Comparison of ENCODE assay signal across 16 mouse cellular contexts in genomic region chr12:100447701-100448277, GRCm38 (mm10).
A peak's percentile ranks its signal among the peaks of the same experiment; 100 is the strongest.
DNase-seq lines count a peak whose midpoint lies in the region; ATAC-seq and TF ChIP-seq lines count a peak whose summit lies in the region.
"Had no signal": no experiment of that assay in that cellular context is flagged by ENCODE, and none has a peak within 500 bp of the region (broad histone marks: within the 10 kb centered on the region; RNA-seq: fewer than 3 reads in every experiment).

No protein-coding gene starts in this region.

- H3K27ac ChIP-seq in heart, postnatal 0 days (ENCODE audit: low read depth) = peak overlapping the region; percentile 44
- peak overlapping the region; percentile 78 for H3K27ac ChIP-seq in embryonic facial prominence, embryonic 15.5 days (replicated peaks)
- H3K27ac ChIP-seq: kidney, embryonic 15.5 days; liver, embryonic 14.5 days had no signal

- H3K4me2 ChIP-seq in heart, postnatal 0 days (ENCODE audit: low read depth, low read length) = no peak overlapping the region
- no peak overlapping the region; the same call in 1 of the 2 replicates for H3K4me2 ChIP-seq in embryonic facial prominence, embryonic 15.5 days (replicated peaks)
- H3K4me2 ChIP-seq: kidney, embryonic 15.5 days had no signal

- no peak overlapping the region for H3K9ac ChIP-seq in heart, postnatal 0 days (replicated peaks; ENCODE audit: low read depth, low read length)
- H3K9ac ChIP-seq in embryonic facial prominence, embryonic 15.5 days = no peak overlapping the region
- H3K9ac ChIP-seq: kidney, embryonic 15.5 days; liver, embryonic 14.5 days had no signal

- H3K4me1 ChIP-seq in heart, postnatal 0 days (ENCODE audit: control insufficient read depth, insufficient read depth) = peaks cover 40% of the 10 kb centered on the region
- H3K4me1 ChIP-seq in embryonic facial prominence, embryonic 15.5 days = peaks cover 26% of the 10 kb centered on the region

- peak; percentile 39; the same call in 1 of the 2 replicates for ATAC-seq in cerebellum, adult (ENCODE audit: insufficient number of reproducible peaks, low FRiP score, low TSS enrichment)
- no peak for ATAC-seq in heart, postnatal 0 days (ENCODE audit: insufficient read depth, low read depth)
- ATAC-seq in embryonic facial prominence, embryonic 15.5 days (ENCODE audit: insufficient number of reproducible peaks, low FRiP score, low TSS enrichment, low read depth) = no peak
- ATAC-seq: CD4-positive, CD25-positive, alpha-beta regulatory T cell, adult 4 months; forebrain, embryonic 16.5 days; intestine, embryonic 16.5 days had no signal

- no peaks in the 10 kb centered on the region for H3K27me3 ChIP-seq in heart, postnatal 0 days (ENCODE audit: control insufficient read depth, insufficient read depth, low read length)
- no peaks in the 10 kb centered on the region for H3K27me3 ChIP-seq in embryonic facial prominence, embryonic 15.5 days
- H3K27me3 ChIP-seq: kidney, embryonic 15.5 days had no signal

- no peak for TF ChIP-seq CTCF in heart, postnatal 0 days (IDR thresholded peaks at IDR 0.05; ENCODE audit: low read depth)

- DNase-seq in cerebellum, postnatal 14 days = no peak
- no peak for DNase-seq in heart, postnatal 0 days (ENCODE audit: low spot score)
- no peak for DNase-seq in heart, postnatal 14 days
- peak; percentile 21 for DNase-seq in R1 (ENCODE audit: low read depth, low spot score)
- no peak for DNase-seq in adipocyte (ENCODE audit: low spot score)
- DNase-seq in spleen, adult 12 weeks (ENCODE audit: low spot score) = no peak
- DNase-seq: adrenal gland, postnatal 14 days; gastrocnemius, postnatal 10 days; thymus, postnatal 14 days had no signal

- no peak for TF ChIP-seq EP300 in heart, postnatal 0 days (IDR thresholded peaks at IDR 0.05; ENCODE audit: low read depth)

- 74% methylated on average over 12 of the region's 12 CpGs for WGBS in heart, postnatal 0 days
- WGBS in embryonic facial prominence, embryonic 15.5 days = 27% methylated on average over 12 of the region's 12 CpGs

- intact Hi-C loops in heart, postnatal 14 days (cut with DNase I) = no loop called here

- H3K36me3 ChIP-seq in heart, postnatal 0 days (replicated peaks; ENCODE audit: control insufficient read depth, insufficient read depth, low read length) = peaks cover 10% of the 10 kb centered on the region; the same call in 1 of the 2 replicates
- no peaks in the 10 kb centered on the region; the same call in 1 of the 2 replicates for H3K36me3 ChIP-seq in embryonic facial prominence, embryonic 15.5 days

- H3K9me3 ChIP-seq in heart, postnatal 0 days (replicated peaks; ENCODE audit: control insufficient read depth, low read length) = no peaks in the 10 kb centered on the region
- no peaks in the 10 kb centered on the region for H3K9me3 ChIP-seq in embryonic facial prominence, embryonic 15.5 days (replicated peaks)
- H3K9me3 ChIP-seq: kidney, embryonic 15.5 days had no signal

- no peak overlapping the region for H3K4me3 ChIP-seq in heart, postnatal 0 days (ENCODE audit: low read depth, low read length)
- H3K4me3 ChIP-seq in embryonic facial prominence, embryonic 15.5 days (replicated peaks) = no peak overlapping the region
- H3K4me3 ChIP-seq: kidney, embryonic 15.5 days had no signal
